Mouse (Mus musculus): ENCODE measurements around the gene Aif1.

Gene Aif1

GRCm38 (mm10) chr17:35196321-35196641 is 20.4 kb upstream of the Aif1 start:
- in situ Hi-C loops (cut with MboI, MseI): loop anchor here (5.0 kb wide), 1 partner anchor 36 kb away; the partner anchor contains the start of gene Atp6v1g2

- in situ Hi-C loops (cut with MboI, MseI): loop anchor here (5.0 kb wide), 1 partner anchor 37 kb away; the partner anchor contains the start of gene Atp6v1g2
Observed at GRCm38 (mm10) chr17:35195631-35196320, 19.9 kb upstream of the Aif1 start.

- in situ Hi-C loops (cut with MboI, MseI): loop anchor here (5.0 kb wide), 1 partner anchor 37 kb away; the partner anchor contains the start of gene Atp6v1g2
Observed at GRCm38 (mm10) chr17:35194844-35195630, 19.2 kb upstream of the Aif1 start.

DNA sequence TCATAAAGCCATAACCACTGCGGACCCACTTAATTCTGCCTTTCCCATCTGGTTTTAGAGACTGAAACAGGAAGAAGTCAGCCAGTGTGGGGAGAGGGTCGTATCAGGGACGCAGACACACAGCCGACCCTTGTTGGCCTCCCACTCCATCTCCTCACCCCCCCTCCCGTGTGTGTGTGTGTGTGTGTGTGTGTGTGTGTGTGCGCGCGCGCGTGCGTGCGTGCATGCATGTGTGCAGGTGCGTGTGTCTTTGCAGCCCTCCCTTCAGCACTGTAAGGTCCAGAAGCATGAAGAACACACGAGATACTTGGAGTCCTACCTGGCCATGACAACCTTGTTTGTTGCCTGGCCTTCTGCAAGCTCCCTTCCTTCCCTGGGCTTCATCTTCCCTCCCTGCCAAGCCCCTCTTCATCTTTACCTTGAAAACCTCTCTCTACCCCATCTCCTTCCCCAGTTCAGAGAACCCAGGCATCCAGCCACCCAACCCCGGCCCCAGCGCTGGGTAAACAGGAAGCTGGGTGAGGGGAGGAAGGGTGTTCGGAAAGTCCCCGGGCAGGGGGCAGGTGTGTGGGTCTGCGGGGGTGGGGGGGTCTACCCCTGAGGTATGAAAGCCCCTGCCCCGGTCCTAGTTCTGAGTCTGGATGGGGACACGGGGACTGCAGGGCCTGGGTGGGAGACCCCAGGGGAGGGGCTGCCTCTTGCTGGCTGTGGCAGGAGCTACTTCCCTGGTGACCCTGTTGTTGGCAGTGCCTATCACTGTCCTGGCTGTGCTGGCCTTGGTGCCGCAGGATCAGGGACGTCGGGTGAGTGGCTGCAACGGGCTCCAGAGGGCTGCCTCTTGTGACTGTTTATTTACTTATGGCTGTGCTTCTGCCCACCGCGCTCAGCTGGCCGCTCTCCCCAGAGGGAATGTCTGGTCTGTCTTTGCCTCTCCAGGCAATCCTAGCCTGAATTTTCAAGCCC is 18.3 kb upstream of the Aif1 start, which contains the start of gene Ltb:
Gene Ltb (plus strand): TSS at position 559 of the 963 bp plus-strand sequence.
- in situ Hi-C loops (cut with MboI, MseI): no loop called here

DNA sequence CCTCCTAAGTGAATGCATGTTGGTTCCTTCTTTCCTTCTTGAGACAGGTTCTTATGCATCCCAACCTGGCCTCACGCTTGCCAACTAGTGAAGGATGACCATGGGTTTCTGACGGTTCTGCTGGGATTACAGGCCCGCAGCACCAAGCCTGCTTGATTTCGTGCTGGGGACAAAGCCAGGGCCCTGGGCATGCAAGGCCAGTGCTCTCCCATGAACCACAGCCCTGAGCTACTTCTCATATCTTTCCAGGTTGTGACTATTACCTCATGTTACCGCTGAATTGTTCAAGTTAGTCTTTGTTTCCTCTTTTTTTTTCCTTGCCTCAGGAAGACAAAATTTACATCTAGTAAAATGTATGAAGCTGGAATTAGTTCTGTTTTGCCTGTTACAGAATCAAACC is 17.1 kb upstream of the Aif1 start:
- in situ Hi-C loops (cut with MboI, MseI): no loop called here

GRCm38 (mm10) chr17:35191723-35192122 is 15.9 kb upstream of the Aif1 start:
- in situ Hi-C loops (cut with MboI, MseI): no loop called here

GRCm38 (mm10) chr17:35190096-35190495 is 14.2 kb upstream of the Aif1 start:
- in situ Hi-C loops (cut with MboI, MseI): no loop called here

DNA sequence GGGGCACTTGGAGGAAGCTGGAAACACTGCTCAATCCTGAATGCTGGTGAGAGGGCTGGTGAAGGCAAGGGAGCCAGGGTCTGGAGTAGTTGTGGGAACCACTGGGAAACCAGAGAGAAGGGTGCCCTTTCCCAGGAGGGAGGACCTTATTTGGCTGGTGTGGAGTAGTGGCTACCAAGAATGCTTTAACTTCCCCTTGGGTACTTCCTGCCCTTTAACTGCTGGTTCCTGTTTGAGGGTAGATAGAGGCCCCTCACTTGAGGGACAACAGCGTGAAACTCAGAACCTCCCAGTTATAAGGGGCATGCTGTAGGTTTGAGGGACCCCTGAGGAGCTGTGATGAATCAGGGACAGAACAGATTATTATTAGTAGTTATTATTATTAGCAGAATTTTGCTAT is 13.3 kb upstream of the Aif1 start:
- in situ Hi-C loops (cut with MboI, MseI): no loop called here

GRCm38 (mm10) chr17:35187959-35188610 is 12.2 kb upstream of the Aif1 start, which contains the start of gene Lst1:
Gene Lst1 (minus strand): TSS chr17:35188439.
- in situ Hi-C loops (cut with MboI, MseI): no loop called here

GRCm38 (mm10) chr17:35187345-35187744 is 11.5 kb upstream of the Aif1 start:
- in situ Hi-C loops (cut with MboI, MseI): no loop called here

- in situ Hi-C loops (cut with MboI, MseI): no loop called here
Observed at GRCm38 (mm10) chr17:35186681-35187080, 10.8 kb upstream of the Aif1 start.

DNA sequence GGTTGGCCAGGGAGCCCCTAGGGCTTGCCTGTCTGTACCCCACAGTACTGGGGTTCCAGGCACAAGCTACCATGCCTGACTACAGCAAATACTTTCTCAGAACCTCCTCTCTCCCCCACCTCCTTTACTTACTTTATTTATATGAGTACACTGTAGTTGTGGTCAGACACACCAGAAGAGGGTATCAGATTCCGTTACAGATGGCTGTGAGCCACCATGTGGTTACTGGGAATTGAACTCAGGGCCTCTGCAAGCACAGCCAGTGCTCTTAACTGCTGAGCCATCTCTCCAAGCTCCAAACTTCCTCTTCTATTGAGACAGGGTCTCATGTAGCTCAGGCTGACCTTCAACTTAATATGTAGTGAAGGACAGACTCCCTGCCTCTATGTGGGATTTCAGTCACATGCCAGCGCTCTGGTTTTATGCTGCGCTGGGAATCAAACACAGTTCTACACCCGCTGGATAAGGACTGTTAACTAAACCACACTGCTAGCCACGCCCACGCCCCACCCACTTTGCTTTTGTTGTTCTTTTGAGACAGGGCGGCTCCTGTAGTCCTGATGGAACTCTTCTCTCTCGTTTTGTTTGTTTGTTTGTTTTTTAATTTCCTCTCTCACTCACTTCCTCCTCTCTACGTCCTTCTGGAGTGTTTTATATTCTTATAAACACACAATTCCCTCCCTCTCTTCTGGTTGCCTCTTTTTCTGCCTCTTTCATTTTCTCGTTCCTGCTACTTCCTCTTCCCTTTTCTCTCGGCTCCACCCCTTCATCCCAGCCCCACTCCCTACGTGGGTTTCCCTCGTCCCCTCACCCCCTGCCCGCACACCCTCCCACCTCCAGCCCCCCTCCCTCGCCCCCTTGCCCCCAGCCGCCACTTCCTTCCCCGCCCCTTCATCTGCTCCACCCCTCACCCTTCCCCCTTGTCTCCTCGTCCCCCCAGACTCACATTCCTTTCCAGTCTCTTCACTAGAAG is 10.1 kb upstream of the Aif1 start:
- in situ Hi-C loops (cut with MboI, MseI): no loop called here

DNA sequence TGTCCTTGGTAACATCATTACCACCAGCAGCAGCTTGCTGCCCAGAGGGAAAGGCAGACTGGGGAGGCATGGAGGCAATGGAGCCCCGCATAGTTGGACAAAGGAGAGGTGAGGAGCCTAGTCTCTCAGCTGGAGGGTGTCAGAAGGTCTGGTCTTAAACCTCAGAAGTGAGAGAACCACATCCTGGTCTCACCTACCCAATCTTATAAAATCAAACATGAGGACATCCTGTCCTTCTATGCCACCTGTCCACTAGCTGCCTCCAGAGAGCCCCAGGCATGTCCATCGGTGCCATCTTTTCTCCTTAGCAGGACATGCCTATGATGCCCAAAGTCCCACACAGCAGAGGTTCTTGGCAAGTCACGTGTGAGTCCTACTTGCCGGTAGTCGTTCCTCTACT is 4.2 kb upstream of the Aif1 start:
- in situ Hi-C loops (cut with MboI, MseI): no loop called here

DNA sequence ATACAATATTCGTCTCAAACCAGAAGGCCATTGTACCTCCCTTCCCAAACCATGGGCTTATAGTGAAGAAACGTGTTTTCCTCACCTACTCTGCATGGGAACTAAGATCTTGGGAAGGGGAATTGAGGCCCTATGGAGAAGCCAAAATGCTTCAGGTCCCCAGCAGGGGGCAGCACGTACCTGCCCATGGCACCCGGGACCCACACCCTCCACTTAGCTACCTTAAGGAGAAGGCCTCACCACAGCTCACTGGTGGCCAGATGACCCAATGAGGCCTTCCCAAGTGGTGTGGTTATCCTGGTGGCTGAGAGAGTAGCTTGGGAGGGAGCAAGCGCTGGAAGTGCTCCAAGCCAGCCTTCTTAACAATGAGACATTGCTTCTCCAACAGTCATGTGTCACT is 2.7 kb upstream of the Aif1 start:
- in situ Hi-C loops (cut with MboI, MseI): no loop called here

GRCm38 (mm10) chr17:35175382-35175781 is 486 bp downstream of the Aif1 start:
- in situ Hi-C loops (cut with MboI, MseI): no loop called here

GRCm38 (mm10) chr17:35174201-35174977 is 1.5 kb downstream of the Aif1 start:
- in situ Hi-C loops (cut with MboI, MseI): loop anchor here (5.0 kb wide), 1 partner anchor 58 kb away; the partner anchor contains the start of gene Atp6v1g2

DNA sequence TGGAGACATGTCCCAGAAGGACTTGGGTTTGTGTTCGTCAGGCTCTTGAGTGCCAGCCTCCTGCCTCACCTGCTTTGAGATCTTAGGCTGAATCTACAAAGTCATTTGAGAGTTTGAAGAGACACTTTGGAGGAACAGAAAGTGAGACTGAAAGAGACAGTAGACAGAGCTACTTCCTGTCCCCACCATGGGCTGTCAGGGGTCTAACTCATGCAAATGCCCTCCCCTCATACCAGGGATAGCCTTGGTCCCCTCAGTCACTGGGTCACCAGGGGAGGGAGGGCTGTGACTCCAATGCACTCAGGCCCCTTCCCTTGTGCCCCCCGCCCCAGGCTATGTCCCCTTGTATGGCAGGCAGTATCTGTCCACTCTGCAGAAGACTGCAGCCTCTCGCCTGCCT is 2.5 kb downstream of the Aif1 start:
- in situ Hi-C loops (cut with MboI, MseI): loop anchor here (5.0 kb wide), 1 partner anchor 59 kb away; the partner anchor contains the start of gene Atp6v1g2

- in situ Hi-C loops (cut with MboI, MseI): loop anchor here (5.0 kb wide), 1 partner anchor 60 kb away; the partner anchor contains the start of gene Atp6v1g2
Observed at GRCm38 (mm10) chr17:35172445-35173234, 3.2 kb downstream of the Aif1 start.
